Mouse (Mus musculus) erythroid progenitor cell, adult 5-6 weeks (primary cell): Measurements from ENCODE around the gene Nf1. TPM values are rescaled to one million over a fixed set of nuclear protein-coding genes. Genes with fewer than 3 reads are reported as not detected.

Source experiments
- ATAC-seq: replicated peaks from 2 replicates; pipeline ENCODE4 v1.8.0; 2016; ENCODE audit warnings: moderate number of reproducible peaks, mild to moderate bottlenecking, moderate TSS enrichment, inconsistent platforms; ENCODE audit not compliant: poor library complexity, low FRiP score, severe bottlenecking
- total RNA-seq, 2 experiments: library from RNA; stranded (forward) in 1 of 2; stranded (reverse) in 1 of 2; fragments of 150-400 nt in 1 of 2; fragments of 186-747, 209-891 nt in 1 of 2; gene quantifications; 2 replicates each; pipeline versions ENCODE4 v1.2.3 to v1.2.4; 2015 to 2017; ENCODE audit warnings: low replicate concordance in 2 of 2

Nf1 gene
- total RNA-seq, 2 experiments from 2014 or later = 5.7 to 6.3 TPM

- no peak for ATAC-seq
These were observed 228.9 kb downstream of the Nf1 start for GRCm38 (mm10) chr11:79568197-79568911.

GRCm38 (mm10) chr11:79570319-79570718, 230.8 kb downstream of the Nf1 start:
- ATAC-seq = no peak

GRCm38 (mm10) chr11:79573836-79574235, 234.3 kb downstream of the Nf1 start:
- no peak for ATAC-seq

- no peak for ATAC-seq
These were observed 236.0 kb downstream of the Nf1 start for GRCm38 (mm10) chr11:79575383-79576073.

GRCm38 (mm10) chr11:79577741-79578140, 238.2 kb downstream of the Nf1 start:
- ATAC-seq = peak; percentile 73; the same call in 1 of the 2 replicates

GRCm38 (mm10) chr11:79580660-79581059, 241.2 kb downstream of the Nf1 start:
- ATAC-seq = no peak

- no peak for ATAC-seq
These were observed 241.8 kb downstream of the Nf1 start for GRCm38 (mm10) chr11:79581257-79581656.

GRCm38 (mm10) chr11:79584191-79584590, 244.7 kb downstream of the Nf1 start:
- peak; percentile 41; the same call in 1 of the 2 replicates for ATAC-seq

- no peak for ATAC-seq
These were observed 250.0 kb downstream of the Nf1 start for GRCm38 (mm10) chr11:79589317-79590075.

GRCm38 (mm10) chr11:79590664-79591590, 251.4 kb downstream of the Nf1 start, which contains the start of gene Rab11fip4:
Rab11fip4 (plus strand) TSS chr11:79591212.
- ATAC-seq = no peak

GRCm38 (mm10) chr11:79591591-79591975, 252.1 kb downstream of the Nf1 start:
- no peak for ATAC-seq

GRCm38 (mm10) chr11:79593495-79593894, 254.0 kb downstream of the Nf1 start:
- no peak for ATAC-seq

- no peak for ATAC-seq
These were observed 271.0 kb downstream of the Nf1 start for GRCm38 (mm10) chr11:79610454-79610853.

GRCm38 (mm10) chr11:79611011-79611666, 271.6 kb downstream of the Nf1 start:
- ATAC-seq = no peak

GRCm38 (mm10) chr11:79612046-79612600, 272.6 kb downstream of the Nf1 start:
- ATAC-seq = no peak

- no peak for ATAC-seq
These were observed 273.6 kb downstream of the Nf1 start for GRCm38 (mm10) chr11:79613084-79613483.

GRCm38 (mm10) chr11:79613711-79614110, 274.2 kb downstream of the Nf1 start:
- ATAC-seq = no peak

- ATAC-seq = no peak
These were observed 275.4 kb downstream of the Nf1 start for GRCm38 (mm10) chr11:79614880-79615279.

- no peak for ATAC-seq
These were observed 276.4 kb downstream of the Nf1 start for GRCm38 (mm10) chr11:79615871-79616270.
